Mouse (Mus musculus) CD8-positive naive resting alpha-beta T cell, adult 2 months (primary cell): Measurements from ENCODE around the gene Hdac5.
"Not testable (repeated sequence)": the region's sequence is repeated elsewhere in the genome, so short reads cannot be mapped to it uniquely, and the experiment has no call there.

ENCODE experiments used
- DNase-seq, 2 experiments: peaks; one replicate each; pipeline ENCODE4 v3.0.0; 2022; ENCODE audit warnings: low read depth in 2 of 2, low spot score in 2 of 2

Hdac5 gene

GRCm38 (mm10) chr11:102185677-102186076, 44.3 kb downstream of the Hdac5 start:
- DNase-seq: no peak

DNA sequence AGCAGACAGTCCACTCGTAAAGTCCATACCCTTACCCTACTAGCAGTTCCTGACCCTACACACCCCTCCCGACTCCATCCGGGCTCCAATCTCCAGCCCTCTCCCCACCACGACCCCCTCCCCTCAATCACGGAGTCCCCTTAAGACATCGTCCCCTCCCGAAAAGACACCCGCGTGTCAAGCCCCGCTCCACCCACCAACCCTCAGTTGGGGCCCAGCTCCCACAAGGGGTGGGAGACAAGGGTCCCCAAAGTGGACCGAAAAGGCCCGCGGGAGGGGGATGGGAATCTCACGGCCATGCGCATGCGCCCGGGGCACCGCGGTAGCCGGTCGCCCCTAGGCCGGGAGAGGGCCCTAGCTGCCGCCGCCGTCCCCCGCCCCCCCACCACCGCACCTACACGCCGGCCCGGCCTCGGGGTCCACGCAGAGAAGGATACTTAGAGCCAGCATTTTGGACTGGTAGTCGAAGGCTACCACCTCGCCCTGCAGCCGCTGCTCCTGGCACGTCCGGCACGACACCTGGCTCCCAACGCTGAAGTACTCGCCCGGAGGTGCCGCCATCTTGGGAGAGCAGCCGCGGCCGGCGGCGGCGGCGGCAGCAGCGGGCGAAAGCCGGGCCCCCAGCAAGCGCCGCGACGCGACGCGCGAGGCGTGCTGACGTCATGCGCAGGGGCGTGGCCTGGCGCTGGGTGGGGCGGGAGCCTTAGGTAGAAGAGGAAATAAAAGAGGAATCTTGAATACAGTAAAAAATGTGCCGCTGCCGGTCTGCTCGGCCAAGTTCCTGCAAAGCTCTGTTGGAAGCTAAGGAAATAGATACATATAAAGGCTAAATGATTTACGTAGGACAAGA, 45.1 kb downstream of the Hdac5 start, which contains the start of gene Lsm12:
Gene Lsm12 (minus strand): TSS at position 651 of the 850 bp plus-strand sequence.
- DNase-seq: peak; percentile 95 to 98

DNA sequence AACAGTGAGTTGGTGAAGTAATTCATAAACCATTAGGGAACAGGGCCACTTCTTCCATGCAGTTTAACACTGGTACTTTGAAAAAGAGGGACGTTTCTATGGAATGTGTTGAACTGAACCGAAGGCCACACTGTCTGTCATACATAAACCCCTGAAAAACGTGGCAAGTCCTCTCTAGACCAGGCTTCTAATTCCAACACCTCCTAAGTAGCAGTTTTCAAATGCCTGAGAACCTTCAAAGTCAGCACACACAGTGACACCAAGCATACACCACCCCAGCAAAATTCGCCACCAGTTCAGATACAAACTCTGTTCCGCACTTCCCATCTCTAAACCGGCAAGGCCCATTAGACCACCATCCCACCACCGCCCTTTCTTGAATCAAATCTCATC, 45.7 kb downstream of the Hdac5 start:
- no peak for DNase-seq

- no peak for DNase-seq
These were observed 50.1 kb downstream of the Hdac5 start for GRCm38 (mm10) chr11:102179836-102180235.

DNA sequence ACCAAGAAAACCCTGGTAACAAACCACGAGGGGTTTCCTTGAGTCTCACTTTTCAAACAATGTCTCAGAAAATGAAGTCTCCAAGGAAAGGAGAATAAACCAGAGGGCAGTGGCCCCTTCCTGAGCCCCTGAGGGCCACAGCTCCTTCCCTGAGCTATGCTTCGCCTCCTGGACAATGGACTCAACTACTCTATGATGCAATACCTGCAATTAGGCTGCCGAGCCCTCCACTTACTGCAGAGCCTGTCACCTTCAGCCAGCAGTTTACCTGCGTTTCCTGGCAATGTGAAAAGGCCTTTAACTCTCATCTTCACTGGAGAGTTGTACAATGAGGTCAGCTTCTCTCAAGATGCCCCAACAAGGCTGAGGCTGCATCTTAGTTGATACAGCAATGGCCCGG, 61.3 kb downstream of the Hdac5 start:
- DNase-seq: no peak

DNA sequence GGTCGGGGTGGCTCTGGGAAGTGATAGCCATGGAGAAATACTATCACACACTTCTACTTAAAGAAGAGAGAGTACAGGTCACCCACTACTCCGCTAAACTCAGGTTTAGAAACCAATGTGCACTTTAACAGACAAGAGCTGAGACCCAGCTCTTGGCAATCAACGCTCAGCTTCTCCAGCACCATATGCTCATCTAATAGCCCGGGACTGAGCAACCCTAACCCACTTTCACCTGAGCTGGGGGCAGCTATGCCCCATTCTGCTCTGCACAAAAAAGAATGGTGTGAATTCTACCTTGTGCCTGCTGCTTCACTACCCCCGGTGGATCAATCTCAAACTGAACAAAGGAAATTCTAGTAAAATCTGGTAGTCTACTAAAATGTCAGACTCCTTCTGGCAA, 62.4 kb downstream of the Hdac5 start:
- no peak for DNase-seq

- no peak for DNase-seq
These were observed 63.8 kb downstream of the Hdac5 start for GRCm38 (mm10) chr11:102165971-102166722.

DNA sequence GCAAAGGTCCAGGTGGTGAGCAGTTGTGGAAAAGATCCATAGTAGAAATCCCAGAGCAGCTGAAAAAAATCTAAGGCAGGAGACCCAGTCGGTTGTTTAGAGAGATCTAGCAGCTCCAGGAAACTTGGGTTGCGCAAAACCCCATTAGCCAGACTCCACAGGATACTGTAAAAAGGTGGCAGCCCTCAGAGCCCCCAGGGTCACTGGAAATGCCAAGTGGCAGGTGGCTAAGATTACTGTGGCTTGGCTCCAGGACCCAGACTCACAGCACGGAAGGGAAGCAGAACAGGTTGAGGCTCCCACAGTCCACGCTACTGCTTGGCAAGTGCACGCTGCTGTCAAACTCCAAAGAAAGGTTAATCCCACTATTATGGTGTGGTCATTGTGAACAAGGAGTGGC, 70.2 kb downstream of the Hdac5 start:
- no peak for DNase-seq

GRCm38 (mm10) chr11:102158024-102158423, 71.9 kb downstream of the Hdac5 start:
- not testable (repeated sequence) for DNase-seq

DNA sequence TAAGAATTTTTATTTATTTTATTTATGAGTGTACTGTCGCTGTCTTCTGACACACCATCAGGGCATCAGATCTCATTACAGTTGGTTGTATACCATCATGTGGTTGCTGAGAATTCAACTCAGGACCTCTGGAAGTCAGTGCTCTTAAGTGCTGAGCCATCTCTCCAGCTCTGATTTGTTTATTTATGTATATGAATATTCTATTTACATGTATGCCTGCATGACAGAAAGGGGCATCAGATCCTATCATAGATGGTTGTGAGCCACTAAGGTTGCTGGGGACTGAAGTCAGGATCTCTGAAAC, 73.2 kb downstream of the Hdac5 start:
- DNase-seq: no peak

- peak; percentile 70 for DNase-seq
These were observed 73.8 kb downstream of the Hdac5 start, which contains the start of gene Tmem101 for GRCm38 (mm10) chr11:102156039-102156785. Tmem101 (minus strand) TSS chr11:102156404.

GRCm38 (mm10) chr11:102147213-102147989, 82.6 kb downstream of the Hdac5 start:
- no peak for DNase-seq

DNA sequence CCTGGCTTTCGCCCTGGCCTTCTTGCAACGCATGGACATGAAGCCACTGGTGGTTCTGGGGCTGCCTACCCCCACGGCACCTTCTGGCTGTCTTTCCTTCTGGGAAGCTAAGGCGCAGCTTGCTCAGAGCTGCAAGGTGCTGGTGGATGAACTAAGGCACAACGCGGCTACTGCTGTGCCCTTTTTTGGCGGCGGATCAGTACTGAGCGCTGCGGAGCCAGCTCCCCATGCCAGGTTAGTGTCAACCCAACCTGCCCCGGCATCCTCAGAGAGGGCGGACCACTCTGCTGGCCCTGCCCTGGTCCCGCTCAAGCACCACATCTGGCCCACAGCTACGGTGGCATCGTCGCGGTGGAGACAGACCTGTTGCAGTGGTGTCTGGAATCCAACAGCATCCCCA, 83.4 kb downstream of the Hdac5 start:
- DNase-seq: no peak

DNA sequence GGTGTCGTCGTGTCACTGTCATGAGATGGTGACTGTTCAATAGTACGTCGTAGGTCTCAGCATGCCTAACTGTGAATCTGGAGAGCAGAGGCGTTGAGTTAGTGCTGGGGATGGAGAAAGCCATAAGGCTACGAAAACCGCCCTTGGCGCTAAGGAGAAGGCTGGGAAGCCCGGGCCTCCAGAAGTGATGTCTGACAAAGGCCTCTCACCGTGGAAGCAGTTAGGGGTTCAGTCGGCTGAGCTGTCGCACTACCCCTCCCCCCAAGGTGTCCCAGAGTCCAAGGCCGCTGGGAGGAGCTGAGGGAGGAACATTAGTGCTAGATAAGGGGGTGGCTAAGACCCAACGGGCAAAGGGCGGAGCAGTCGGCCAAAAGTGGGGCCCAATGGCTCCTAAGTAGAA, 84.0 kb downstream of the Hdac5 start:
- no peak for DNase-seq

DNA sequence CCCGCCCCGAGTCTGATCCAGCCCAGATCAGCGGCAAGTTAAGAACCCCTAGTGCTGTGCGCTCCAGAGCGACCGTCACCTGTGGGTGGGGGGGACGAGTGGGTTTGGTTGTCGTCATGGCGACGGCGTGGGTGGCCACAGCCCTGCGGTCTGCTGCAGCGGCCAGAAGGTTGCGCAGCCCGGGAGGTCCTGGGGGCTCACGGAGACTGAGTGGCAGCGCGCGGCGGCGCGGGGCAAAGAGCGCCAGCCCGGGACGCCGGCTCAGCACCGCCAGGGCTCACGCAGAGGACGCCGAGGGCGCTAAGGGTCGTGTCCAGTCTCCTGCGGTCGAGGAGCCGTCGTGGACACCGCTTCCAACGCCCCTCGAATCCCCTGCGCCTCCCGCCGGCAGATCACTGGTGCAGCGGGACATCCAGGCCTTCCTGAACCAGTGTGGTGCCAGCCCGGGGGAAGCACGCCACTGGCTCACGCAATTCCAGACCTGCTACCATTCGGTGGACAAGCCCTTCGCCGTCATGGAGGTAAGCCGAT, 84.4 kb downstream of the Hdac5 start, which contains the start of gene Nags:
Gene Nags (plus strand): TSS at position 43 of the 531 bp plus-strand sequence.
- no peak for DNase-seq

DNA sequence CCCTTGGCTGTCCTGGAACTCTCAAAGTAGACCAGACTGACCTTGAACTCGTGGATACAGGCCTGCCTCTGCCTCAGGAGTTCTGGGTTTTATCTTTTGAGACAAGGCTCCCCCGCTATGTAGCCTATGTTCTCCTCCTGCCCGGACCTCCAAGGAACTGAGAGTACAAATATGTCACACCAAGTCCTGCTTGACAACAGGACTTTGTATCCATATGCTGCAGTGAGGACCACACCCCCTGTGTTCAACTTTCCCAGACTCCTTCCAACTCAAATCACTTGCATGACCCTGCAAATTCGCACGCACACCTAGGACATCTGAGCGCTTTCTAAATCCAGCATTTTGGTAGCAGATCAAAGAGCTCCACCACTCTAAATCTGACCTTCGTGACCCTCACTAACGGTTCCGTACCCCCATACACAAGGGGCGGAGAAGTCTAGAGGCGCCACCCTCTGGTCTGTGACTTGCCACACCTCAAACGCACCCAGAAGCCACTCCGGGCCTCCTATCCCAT, 85.0 kb downstream of the Hdac5 start:
- DNase-seq: no peak
